Mouse (Mus musculus) heart, adult 2 months (tissue): ENCODE results near the gene Zfp715.

ENCODE experiments used
- CTCF ChIP-seq: fragments of 200-600 bp; IDR thresholded peaks from 2 replicates; pipeline ENCODE4 v1.8.1; 2022; ENCODE audit warnings: antibody characterized with exemption, mild to moderate bottlenecking, moderate library complexity
- EP300 ChIP-seq: fragments of 200-500 bp; IDR thresholded peaks from 2 replicates; pipeline ENCODE4 v1.6.1; 2011; ENCODE audit warnings: low read depth, low read length, control low read depth; ENCODE audit not compliant: insufficient read depth

GRCm38 (mm10) chr7:43326223-43326780, 13.2 kb upstream of the Zfp715 start:
- TF ChIP-seq EP300 (no peak), CTCF (no peak)
